Mouse (Mus musculus): ENCODE measurements at regions not wholly inside any gene's neighbourhood (a gene's known extent, or its start where the extent isn't known, plus 50 kb on each side); places are given as distances from the start of the nearest gene placed in this dataset.

- TF ChIP-seq ZC3H11A (IDR thresholded peaks at IDR 0.05; ENCODE audit: borderline replicate concordance, low read depth, low read length): no peak
- no peak for TF ChIP-seq MAFK (IDR thresholded peaks at IDR 0.05; ENCODE audit: insufficient read depth, low read depth, low read length)
Measured at GRCm38 (mm10) chr4:135033302-135033701, 87.2 kb upstream of the Runx3 start.

All from ES-E14 (cell line).